Mouse (Mus musculus): Measurements from ENCODE around the gene Plekho1. TPM values are rescaled to one million over a fixed set of nuclear protein-coding genes. Genes with fewer than 3 reads are reported as not detected.

The Plekho1 gene
- polyA plus RNA-seq, 1 experiment from 2014 or later: 90.5 TPM

Other genes with a start within 250 kb of the Plekho1 start
- gene Tars2, start 235.8 kb downstream of the Plekho1 start, polyA plus RNA-seq (2015; fragmentation: Nextera tagmentation; extraction: Ambion mirVana): 48.3 and 50.5 TPM in 2 replicates
- gene Rprd2, start 177.1 kb downstream of the Plekho1 start, polyA plus RNA-seq (2015; fragmentation: Nextera tagmentation; extraction: Ambion mirVana): 21.9 and 22.1 TPM in 2 replicates
- 42.9 and 43.0 TPM in 2 replicates for gene Prpf3, start 140.1 kb downstream of the Plekho1 start, polyA plus RNA-seq (2015; fragmentation: Nextera tagmentation; extraction: Ambion mirVana)
- gene Mrps21, start 124.5 kb downstream of the Plekho1 start, polyA plus RNA-seq (2015; fragmentation: Nextera tagmentation; extraction: Ambion mirVana): 294 and 306 TPM in 2 replicates
- gene Ciart, start 113.8 kb downstream of the Plekho1 start, polyA plus RNA-seq (2015; fragmentation: Nextera tagmentation; extraction: Ambion mirVana): 4.3 TPM in 2 replicates
- 12.7 and 14.7 TPM in 2 replicates for gene BC028528, start 104.0 kb downstream of the Plekho1 start, polyA plus RNA-seq (2015; fragmentation: Nextera tagmentation; extraction: Ambion mirVana)
- gene Aph1a, start 102.0 kb downstream of the Plekho1 start, polyA plus RNA-seq (2015; fragmentation: Nextera tagmentation; extraction: Ambion mirVana): 31.3 and 39.8 TPM in 2 replicates
- gene Car14, start 91.3 kb downstream of the Plekho1 start, polyA plus RNA-seq (2015; fragmentation: Nextera tagmentation; extraction: Ambion mirVana): 10.5 and 14.0 TPM in 2 replicates
- gene Anp32e, start 66.8 kb downstream of the Plekho1 start, polyA plus RNA-seq (2015; fragmentation: Nextera tagmentation; extraction: Ambion mirVana): 196 and 207 TPM in 2 replicates
- 64.4 and 65.6 TPM in 2 replicates for gene Vps45, start 62.5 kb upstream of the Plekho1 start, polyA plus RNA-seq (2015; fragmentation: Nextera tagmentation; extraction: Ambion mirVana)
- gene Otud7b, start 108.5 kb upstream of the Plekho1 start, polyA plus RNA-seq (2015; fragmentation: Nextera tagmentation; extraction: Ambion mirVana): 8.3 and 9.8 TPM in 2 replicates
- 10.0 and 11.2 TPM in 2 replicates for gene Mtmr11, start 166.0 kb upstream of the Plekho1 start, polyA plus RNA-seq (2015; fragmentation: Nextera tagmentation; extraction: Ambion mirVana)
- 151 and 155 TPM in 2 replicates for gene Sf3b4, start 176.3 kb upstream of the Plekho1 start, polyA plus RNA-seq (2015; fragmentation: Nextera tagmentation; extraction: Ambion mirVana)
- gene Sv2a, start 185.2 kb upstream of the Plekho1 start, polyA plus RNA-seq (2015; fragmentation: Nextera tagmentation; extraction: Ambion mirVana): 69.1 and 73.3 TPM in 2 replicates
- 71.8 and 75.5 TPM in 2 replicates for gene Bola1, start 223.7 kb upstream of the Plekho1 start, polyA plus RNA-seq (2015; fragmentation: Nextera tagmentation; extraction: Ambion mirVana)
- 0.46 TPM in 1 of 2 replicates, not detected in the other for gene Hist2h2ab, start 223.9 kb upstream of the Plekho1 start, polyA plus RNA-seq (2015; fragmentation: Nextera tagmentation; extraction: Ambion mirVana)
- 4.7 and 6.8 TPM in 2 replicates for gene Hist2h2ac, start 224.9 kb upstream of the Plekho1 start, polyA plus RNA-seq (2015; fragmentation: Nextera tagmentation; extraction: Ambion mirVana)
- 9.1 and 9.7 TPM in 2 replicates for gene Hist2h2be, start 225.1 kb upstream of the Plekho1 start, polyA plus RNA-seq (2015; fragmentation: Nextera tagmentation; extraction: Ambion mirVana)
- 6.7 and 8.0 TPM in 2 replicates for gene Hist2h3c2, start 243.1 kb upstream of the Plekho1 start, polyA plus RNA-seq (2015; fragmentation: Nextera tagmentation; extraction: Ambion mirVana)
- gene Hist2h2aa2, start 244.3 kb upstream of the Plekho1 start, polyA plus RNA-seq (2015; fragmentation: Nextera tagmentation; extraction: Ambion mirVana): 51.6 and 60.6 TPM in 2 replicates
- gene Hist2h2aa1, start 249.5 kb upstream of the Plekho1 start, polyA plus RNA-seq (2015; fragmentation: Nextera tagmentation; extraction: Ambion mirVana): 25.1 and 32.2 TPM in 2 replicates